Mouse (Mus musculus) limb, embryonic 11.5 days (tissue): ENCODE results near the gene Ccdc17. TPM values are rescaled to one million over a fixed set of nuclear protein-coding genes. Genes with fewer than 3 reads are reported as not detected.

Experiments used
- polyA plus RNA-seq: library from polyadenylated mRNA; unstranded; fragments of >200 nt; fragmentation: Nextera tagmentation; extraction: Ambion mirVana; gene quantifications from 2 replicates; pipeline ENCODE4 v1.2.1, GENCODE M21; 2014

Ccdc17 gene
- polyA plus RNA-seq, 1 experiment from 2014 or later = 1.3 TPM

Other genes with a start within 250 kb of the Ccdc17 start
- 28.3 and 38.9 TPM in 2 replicates for gene Mast2, start 132.5 kb upstream of the Ccdc17 start, polyA plus RNA-seq
- gene Ipp, start 89.1 kb upstream of the Ccdc17 start, polyA plus RNA-seq = 5.7 and 6.2 TPM in 2 replicates
- 26.6 and 28.2 TPM in 2 replicates for gene Tmem69, start 40.7 kb upstream of the Ccdc17 start, polyA plus RNA-seq
- 50.0 and 50.3 TPM in 2 replicates for gene Gpbp1l1, start 39.0 kb upstream of the Ccdc17 start, polyA plus RNA-seq
- gene Nasp, start 31.3 kb downstream of the Ccdc17 start, polyA plus RNA-seq = 402 and 418 TPM in 2 replicates
- gene Akr1a1, start 55.0 kb downstream of the Ccdc17 start, polyA plus RNA-seq = 677 and 736 TPM in 2 replicates
- 1,258 and 1,286 TPM in 2 replicates for gene Prdx1, start 88.9 kb downstream of the Ccdc17 start, polyA plus RNA-seq
- gene Mmachc, start 111.8 kb downstream of the Ccdc17 start, polyA plus RNA-seq = 24.0 and 27.7 TPM in 2 replicates
- 34.4 and 36.4 TPM in 2 replicates for gene Ccdc163, start 111.9 kb downstream of the Ccdc17 start, polyA plus RNA-seq
- gene Tesk2, start 124.3 kb downstream of the Ccdc17 start, polyA plus RNA-seq = 12.3 and 12.5 TPM in 2 replicates
- gene Toe1, start 211.0 kb downstream of the Ccdc17 start, polyA plus RNA-seq = 41.1 and 43.3 TPM in 2 replicates
- gene Mutyh, start 211.1 kb downstream of the Ccdc17 start, polyA plus RNA-seq = 21.2 and 25.3 TPM in 2 replicates
- gene Hpdl, start 225.1 kb downstream of the Ccdc17 start, polyA plus RNA-seq = 1.2 and 1.4 TPM in 2 replicates